Mouse (Mus musculus) liver, embryonic 16.5 days (tissue): ENCODE data around the gene Anxa6. TPM values are rescaled to one million over a fixed set of nuclear protein-coding genes. Genes with fewer than 3 reads are reported as not detected.
A peak's percentile ranks its signal among the peaks of the same experiment; 100 is the strongest.

Experiments
- ATAC-seq: fragments of 200-750 bp; cut with Nextera tagmentation; 2 replicates; pipeline ENCODE4 v1.8.0; 2017; ENCODE audit warnings: low read depth, mild to moderate bottlenecking, moderate number of reproducible peaks, moderate library complexity
- H3K27ac ChIP-seq: fragments of 300-500 bp; sonication (generic); 2 replicates; pipeline ENCODE4 v1.5.1; 2014; ENCODE audit warnings: mild to moderate bottlenecking, low read length
- H3K27me3 ChIP-seq: fragments of 300-500 bp; sonication (generic); 2 replicates; pipeline ENCODE4 v1.6.1; 2014; ENCODE audit warnings: low read depth, low read length, mixed read lengths; ENCODE audit not compliant: control insufficient read depth, insufficient read depth
- H3K36me3 ChIP-seq: fragments of 300-500 bp; sonication (generic); 2 replicates; pipeline ENCODE4 v1.6.1; 2014; ENCODE audit warnings: mild to moderate bottlenecking; ENCODE audit not compliant: control insufficient read depth, insufficient read depth
- H3K4me1 ChIP-seq: fragments of 300-500 bp; sonication (generic); 2 replicates; pipeline ENCODE4 v1.6.1; 2014; ENCODE audit warnings: low read depth, low read length, mixed read lengths; ENCODE audit not compliant: control insufficient read depth
- H3K4me2 ChIP-seq: fragments of 300-500 bp; sonication (generic); 2 replicates; pipeline ENCODE4 v1.6.1; 2014; ENCODE audit warnings: low read depth, low read length, mixed read lengths
- H3K4me3 ChIP-seq: fragments of 300-500 bp; sonication (generic); 2 replicates; pipeline ENCODE4 v1.5.1; 2014; ENCODE audit warnings: low read depth, mild to moderate bottlenecking, low read length
- H3K9ac ChIP-seq: fragments of 300-500 bp; sonication (generic); 2 replicates; pipeline ENCODE4 v1.6.1; 2014; ENCODE audit warnings: low read depth, low read length
- H3K9me3 ChIP-seq: fragments of 300-500 bp; sonication (generic); replicated peaks from 2 replicates; pipeline ENCODE4 v1.6.1; 2016; ENCODE audit warnings: low read length; ENCODE audit not compliant: control insufficient read depth
- WGBS: fragments of 180-500 bp; shearing (Covaris S2); extraction: QIAGEN DNeasy Blood & Tissue Kit; methylation state at CpG from one replicate; pipeline ENCODE4 v1.1.7; 2014; ENCODE audit not compliant: insufficient replicate concordance; 5-methylcytosine and 5-hydroxymethylcytosine counted together
- polyA plus RNA-seq: library from polyadenylated mRNA; unstranded; fragments of >200 nt; fragmentation: Nextera tagmentation; extraction: Ambion mirVana; gene quantifications from 2 replicates; pipeline ENCODE4 v1.2.1, GENCODE M21; 2015

Anxa6 gene
- polyA plus RNA-seq, 1 experiment from 2014 or later: 66.1 TPM

DNA sequence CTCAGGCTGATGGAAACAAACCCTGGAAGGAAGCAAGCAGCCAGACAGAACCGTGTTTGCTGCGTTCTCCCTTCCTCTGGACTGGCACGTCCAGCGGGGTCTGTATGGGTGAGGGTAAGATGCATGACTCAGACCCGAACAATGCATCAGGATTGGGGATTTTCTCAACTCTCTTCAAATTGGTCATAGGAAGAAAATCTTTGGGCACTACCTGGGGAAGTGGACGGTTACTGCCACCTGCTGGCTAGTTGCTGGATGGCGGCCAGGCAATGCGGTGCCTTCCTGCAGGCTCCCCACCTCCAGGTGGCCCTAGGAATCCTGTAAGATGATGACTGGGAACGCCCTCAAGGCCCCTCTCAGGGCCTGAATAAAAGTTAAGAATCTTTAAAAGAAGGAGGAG, 6.3 kb upstream of the Anxa6 start:
- no peaks in the 10 kb centered on the region for H3K27me3 ChIP-seq
- 3% methylated on average over 9 of the region's 9 CpGs for WGBS
- peak; percentile 32; the same call in 1 of the 2 replicates for ATAC-seq
- no peaks in the 10 kb centered on the region for H3K36me3 ChIP-seq
- H3K27ac ChIP-seq: no peak overlapping the region
- no peaks in the 10 kb centered on the region for H3K4me1 ChIP-seq
- no peak overlapping the region for H3K9ac ChIP-seq
- H3K4me2 ChIP-seq: no peak overlapping the region
- no peaks in the 10 kb centered on the region for H3K9me3 ChIP-seq
- no peak overlapping the region for H3K4me3 ChIP-seq

GRCm38 (mm10) chr11:55036601-55037000, 3.4 kb upstream of the Anxa6 start:
- Histone ChIP-seq H3K4me3 (no peak overlapping the region), H3K27me3 (no peaks in the 10 kb centered on the region), H3K27ac (no peak overlapping the region), H3K4me2 (no peak overlapping the region), H3K9me3 (no peaks in the 10 kb centered on the region), H3K4me1 (peaks cover 16% of the 10 kb centered on the region), H3K36me3 (no peaks in the 10 kb centered on the region), H3K9ac (no peak overlapping the region)
- WGBS: 29% methylated on average over 3 of the region's 3 CpGs
- no peak for ATAC-seq

DNA sequence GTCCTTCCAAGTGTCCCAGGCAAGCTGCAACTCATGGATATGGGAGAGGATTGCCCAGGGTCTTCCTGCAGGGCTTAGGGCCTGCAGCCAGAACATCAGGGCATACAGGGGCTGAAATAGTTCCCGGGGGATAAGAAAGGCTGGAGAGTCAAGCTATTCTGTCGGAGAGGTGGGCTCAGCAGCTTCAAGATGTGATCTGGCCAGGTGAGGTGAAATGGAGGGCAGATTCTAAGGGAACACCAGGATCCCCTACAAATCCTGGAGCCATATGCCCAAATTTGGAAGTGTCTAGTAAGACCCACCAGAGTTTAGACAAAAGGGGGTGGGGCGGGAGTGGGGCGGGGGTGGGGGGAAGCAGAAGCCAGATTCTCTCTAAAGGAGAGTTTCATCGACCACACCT, 959 bp downstream of the Anxa6 start:
- peaks cover 31% of the 10 kb centered on the region for H3K4me1 ChIP-seq
- H3K27me3 ChIP-seq: no peaks in the 10 kb centered on the region
- no peaks in the 10 kb centered on the region for H3K36me3 ChIP-seq
- 14% methylated on average over 5 of the region's 5 CpGs for WGBS
- H3K4me2 ChIP-seq: peak overlapping the region; percentile 75
- no peaks in the 10 kb centered on the region for H3K9me3 ChIP-seq
- no peak for ATAC-seq
- H3K27ac ChIP-seq: no peak overlapping the region
- H3K4me3 ChIP-seq: peak overlapping the region; percentile 65
- peak overlapping the region; percentile 34 for H3K9ac ChIP-seq

- H3K9ac ChIP-seq: peak overlapping the region; percentile 34
Observed at GRCm38 (mm10) chr11:55031991-55032280, 1.3 kb downstream of the Anxa6 start.

GRCm38 (mm10) chr11:55031211-55031990, 1.8 kb downstream of the Anxa6 start:
- no peaks in the 10 kb centered on the region for H3K9me3 ChIP-seq
- no peaks in the 10 kb centered on the region for H3K36me3 ChIP-seq
- H3K4me1 ChIP-seq: peaks cover 33% of the 10 kb centered on the region
- 16% methylated on average over 10 of the region's 10 CpGs for WGBS
- H3K27me3 ChIP-seq: no peaks in the 10 kb centered on the region
- H3K4me3 ChIP-seq: peak overlapping the region; percentile 65; the same call in 1 of the 2 replicates
- peak overlapping the region; percentile 26; the same call in 1 of the 2 replicates for H3K27ac ChIP-seq
- no peak overlapping the region; the same call in 1 of the 2 replicates for H3K9ac ChIP-seq
- ATAC-seq: no peak
- H3K4me2 ChIP-seq: peak overlapping the region; percentile 75

More at GRCm38 (mm10) chr11:55031991-55032280, 1.3 kb downstream of the Anxa6 start:
- peaks cover 31% of the 10 kb centered on the region for H3K4me1 ChIP-seq
- peak overlapping the region; percentile 65 for H3K4me3 ChIP-seq
- 6% methylated on average over 2 of the region's 4 CpGs for WGBS
- H3K27ac ChIP-seq: no peak overlapping the region
- no peak for ATAC-seq
- no peaks in the 10 kb centered on the region for H3K27me3 ChIP-seq
- H3K36me3 ChIP-seq: no peaks in the 10 kb centered on the region
- H3K4me2 ChIP-seq: peak overlapping the region; percentile 75
- H3K9me3 ChIP-seq: no peaks in the 10 kb centered on the region

DNA sequence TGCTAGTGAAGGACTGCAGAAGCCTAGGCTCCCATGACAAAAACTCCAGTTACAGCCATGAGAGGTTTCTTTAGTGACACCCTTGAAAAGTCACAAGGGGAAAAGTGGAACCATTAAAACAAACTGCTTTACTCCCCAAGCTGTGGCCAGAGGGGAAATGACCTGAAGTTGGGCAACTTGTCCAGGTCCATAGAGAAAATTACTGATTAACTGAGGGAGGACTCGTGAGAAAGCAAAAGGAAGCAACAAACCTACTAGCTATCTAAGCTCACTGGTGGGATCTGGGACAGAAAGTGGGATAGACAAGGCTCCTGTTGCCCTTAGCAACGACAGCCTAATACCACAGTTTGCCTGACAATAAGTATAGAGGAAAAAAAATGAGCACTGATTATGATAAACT, 4.7 kb downstream of the Anxa6 start:
- Histone ChIP-seq H3K9me3 (no peaks in the 10 kb centered on the region), H3K27me3 (no peaks in the 10 kb centered on the region), H3K4me1 (peaks cover 45% of the 10 kb centered on the region), H3K4me3 (no peak overlapping the region), H3K27ac (peak overlapping the region; percentile 68), H3K4me2 (peak overlapping the region; percentile 18; the same call in 1 of the 2 replicates), H3K9ac (no peak overlapping the region), H3K36me3 (no peaks in the 10 kb centered on the region)
- WGBS: 33% methylated on average over 2 of the region's 2 CpGs
- peak; percentile 42; the same call in 1 of the 2 replicates for ATAC-seq

- Histone ChIP-seq H3K4me2 (no peak overlapping the region), H3K36me3 (no peaks in the 10 kb centered on the region), H3K9ac (no peak overlapping the region), H3K27me3 (no peaks in the 10 kb centered on the region), H3K9me3 (no peaks in the 10 kb centered on the region), H3K4me3 (no peak overlapping the region), H3K4me1 (peaks cover 50% of the 10 kb centered on the region), H3K27ac (0 out of 2 replicates have a peak overlapping the region, but pooled peaks have one; percentile 68)
- ATAC-seq: no peak
- WGBS: 43% methylated on average over 2 of the region's 2 CpGs
Observed at GRCm38 (mm10) chr11:55027204-55027855, 5.9 kb downstream of the Anxa6 start.

DNA sequence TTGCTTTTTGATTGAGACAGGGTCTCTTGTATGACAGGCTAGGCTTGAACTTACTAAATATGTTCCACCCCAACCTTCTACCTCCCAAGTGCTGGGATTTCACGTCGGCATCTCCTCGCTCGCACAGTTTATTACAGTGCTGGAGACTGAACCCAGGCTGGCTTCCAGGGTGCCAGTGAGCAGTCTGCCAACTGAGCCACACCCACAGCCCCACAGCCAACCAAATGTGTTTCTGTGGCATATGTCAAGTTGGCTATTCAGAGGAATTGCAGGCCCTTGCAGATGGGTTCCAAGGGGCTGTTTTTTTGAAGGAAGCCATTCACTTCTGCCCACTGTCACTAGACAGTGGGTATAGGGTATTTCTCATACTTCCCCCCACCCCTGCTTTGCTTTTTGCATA, 7.3 kb downstream of the Anxa6 start:
- peaks cover 41% of the 10 kb centered on the region for H3K4me1 ChIP-seq
- ATAC-seq: no peak

GRCm38 (mm10) chr11:55023583-55023982, 9.7 kb downstream of the Anxa6 start:
- Histone ChIP-seq H3K27me3 (no peaks in the 10 kb centered on the region), H3K9me3 (no peaks in the 10 kb centered on the region), H3K4me3 (no peak overlapping the region), H3K4me1 (peaks cover 32% of the 10 kb centered on the region), H3K9ac (no peak overlapping the region), H3K36me3 (peaks cover 2% of the 10 kb centered on the region; the same call in 1 of the 2 replicates), H3K4me2 (peak overlapping the region; percentile 14; the same call in 1 of the 2 replicates), H3K27ac (peak overlapping the region; percentile 61)
- WGBS: 62% methylated on average over 3 of the region's 3 CpGs
- no peak for ATAC-seq

More for the DNA sequence above, 7.3 kb downstream of the Anxa6 start:
- 67% methylated on average over 4 of the region's 4 CpGs for WGBS
- no peaks in the 10 kb centered on the region for H3K9me3 ChIP-seq
- H3K4me3 ChIP-seq: no peak overlapping the region
- H3K36me3 ChIP-seq: no peaks in the 10 kb centered on the region
- H3K27ac ChIP-seq: no peak overlapping the region
- no peak overlapping the region for H3K4me2 ChIP-seq
- no peaks in the 10 kb centered on the region for H3K27me3 ChIP-seq
- no peak overlapping the region for H3K9ac ChIP-seq
